Mouse (Mus musculus) hindbrain, embryonic 10.5 days (tissue): ENCODE results near the gene Sdk1. TPM values are rescaled to one million over a fixed set of nuclear protein-coding genes. Genes with fewer than 3 reads are reported as not detected.

Experiments
- DNase-seq: peaks from one replicate; pipeline ENCODE4 v3.0.0-alpha.2; 2017; ENCODE audit warnings: low spot score
- H3K27ac ChIP-seq: fragments of 300-500 bp; sonication (generic); 2 replicates; pipeline ENCODE4 v1.5.1; 2016; ENCODE audit warnings: mild to moderate bottlenecking, moderate library complexity
- H3K27me3 ChIP-seq: fragments of 300-500 bp; sonication (generic); 2 replicates; pipeline ENCODE4 v1.6.1; 2016; ENCODE audit warnings: mild to moderate bottlenecking; ENCODE audit not compliant: poor library complexity, insufficient read depth, severe bottlenecking
- H3K36me3 ChIP-seq: fragments of 300-500 bp; sonication (generic); 2 replicates; pipeline ENCODE4 v1.6.1; 2016; ENCODE audit warnings: mild to moderate bottlenecking, moderate library complexity
- H3K4me1 ChIP-seq: fragments of 300-500 bp; sonication (generic); replicated peaks from 2 replicates; pipeline ENCODE4 v1.6.1; 2016; ENCODE audit warnings: mild to moderate bottlenecking
- H3K4me3 ChIP-seq: fragments of 300-500 bp; sonication (generic); 2 replicates; pipeline ENCODE4 v1.5.1; 2016; ENCODE audit warnings: mild to moderate bottlenecking, moderate library complexity
- H3K9me3 ChIP-seq: fragments of 300-500 bp; sonication (generic); 2 replicates; pipeline ENCODE4 v1.6.1; 2016; ENCODE audit warnings: mild to moderate bottlenecking, moderate library complexity
- WGBS: fragments of 180-500 bp; shearing (Covaris S2); methylation state at CpG from one replicate; pipeline ENCODE4 v1.1.7; 2016; 5-methylcytosine and 5-hydroxymethylcytosine counted together
- polyA plus RNA-seq: library from polyadenylated mRNA; unstranded; fragments of >200 nt; fragmentation: Nextera tagmentation; extraction: Ambion mirVana; gene quantifications from 2 replicates; pipeline ENCODE4 v1.2.1, GENCODE M21; 2016

Sdk1 gene
- polyA plus RNA-seq, 1 experiment from 2014 or later: 0.99 TPM

DNA sequence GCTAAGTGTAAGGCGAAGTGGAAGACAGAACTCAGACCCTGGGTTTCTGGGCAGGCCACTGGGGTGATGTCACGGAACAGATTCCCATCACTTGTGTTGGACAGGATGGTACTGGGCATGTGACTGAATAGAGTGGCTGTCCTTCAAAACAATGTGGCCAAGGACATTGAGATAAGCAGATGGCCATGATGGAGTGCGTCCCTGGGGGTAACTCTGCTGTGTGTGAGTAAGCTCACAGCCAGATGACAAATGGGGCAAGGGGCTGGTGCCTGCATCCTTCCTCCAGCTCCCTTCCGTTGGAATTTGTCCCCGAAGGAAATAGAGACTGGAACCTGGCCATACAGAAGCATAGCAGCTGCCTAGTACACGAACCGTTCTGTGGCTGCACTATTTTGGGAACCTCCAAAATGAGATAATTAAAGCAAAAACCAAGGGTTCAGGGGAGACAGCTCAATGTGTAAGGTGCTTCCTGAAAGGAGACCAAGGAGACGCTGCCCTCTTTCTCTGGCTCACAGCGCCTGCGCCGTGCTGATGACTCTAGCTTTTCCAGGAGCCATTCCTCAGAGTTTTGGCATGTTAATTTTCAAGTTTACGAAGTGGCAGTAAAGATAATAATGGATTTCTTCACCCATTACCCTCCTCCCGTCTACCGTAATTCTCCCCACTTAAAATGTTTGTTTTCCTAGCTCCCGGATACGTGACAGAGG lies 661.4 kb downstream of the Sdk1 start:
- no peaks in the 10 kb centered on the region for H3K9me3 ChIP-seq
- H3K36me3 ChIP-seq: no peaks in the 10 kb centered on the region
- no peak overlapping the region for H3K27ac ChIP-seq
- no peaks in the 10 kb centered on the region for H3K27me3 ChIP-seq
- WGBS: 83% methylated on average over 16 of the region's 16 CpGs
- no peak for DNase-seq
- no peak overlapping the region for H3K4me3 ChIP-seq
- H3K4me1 ChIP-seq: 0 out of 2 replicates have a peak, but pooled peaks cover 3% of the 10 kb centered on the region

DNA sequence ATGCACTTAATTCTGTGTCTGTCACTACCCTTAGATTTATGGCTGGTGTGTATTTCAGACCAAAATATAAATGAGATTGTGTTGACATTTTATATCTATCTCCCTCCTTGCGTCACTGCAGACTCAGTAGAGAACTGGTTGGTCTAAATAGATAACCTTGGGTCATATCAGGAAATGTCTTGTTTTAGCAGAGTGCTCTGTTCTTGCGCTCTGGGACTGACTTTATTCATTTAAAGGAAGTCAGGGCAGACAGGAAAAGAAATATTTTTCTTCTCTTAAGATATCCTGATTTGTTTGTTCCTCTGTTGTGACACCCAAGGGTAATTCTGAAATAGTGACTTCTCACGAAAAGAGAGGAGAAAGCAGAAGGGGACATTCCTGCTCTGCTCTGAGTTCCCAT lies 669.2 kb downstream of the Sdk1 start:
- H3K4me3 ChIP-seq: no peak overlapping the region
- no peaks in the 10 kb centered on the region for H3K36me3 ChIP-seq
- DNase-seq: no peak
- no peaks in the 10 kb centered on the region for H3K4me1 ChIP-seq
- no peak overlapping the region for H3K27ac ChIP-seq
- H3K27me3 ChIP-seq: no peaks in the 10 kb centered on the region
- WGBS: 90% methylated on average over 3 of the region's 3 CpGs
- H3K9me3 ChIP-seq: no peaks in the 10 kb centered on the region

DNA sequence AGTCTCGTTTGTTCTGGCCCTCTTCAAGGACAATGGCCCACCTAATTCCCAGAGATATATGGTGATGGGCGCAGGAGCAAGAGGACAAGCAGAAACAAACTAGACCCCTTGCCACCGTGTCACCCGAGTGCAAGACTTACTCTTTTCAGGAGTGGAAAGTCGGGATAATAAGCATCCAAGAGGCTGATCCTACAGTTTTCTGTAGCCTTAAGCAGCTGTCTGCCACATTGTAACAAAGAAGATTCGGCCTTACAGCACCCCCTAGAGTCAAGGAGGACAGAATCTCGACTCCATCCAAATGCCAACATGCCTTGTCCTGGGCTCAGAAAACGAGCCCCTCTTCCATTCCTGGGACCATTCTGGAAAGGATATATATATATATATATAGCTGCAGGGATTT lies 669.6 kb downstream of the Sdk1 start:
- WGBS: 70% methylated on average over 8 of the region's 8 CpGs

DNA sequence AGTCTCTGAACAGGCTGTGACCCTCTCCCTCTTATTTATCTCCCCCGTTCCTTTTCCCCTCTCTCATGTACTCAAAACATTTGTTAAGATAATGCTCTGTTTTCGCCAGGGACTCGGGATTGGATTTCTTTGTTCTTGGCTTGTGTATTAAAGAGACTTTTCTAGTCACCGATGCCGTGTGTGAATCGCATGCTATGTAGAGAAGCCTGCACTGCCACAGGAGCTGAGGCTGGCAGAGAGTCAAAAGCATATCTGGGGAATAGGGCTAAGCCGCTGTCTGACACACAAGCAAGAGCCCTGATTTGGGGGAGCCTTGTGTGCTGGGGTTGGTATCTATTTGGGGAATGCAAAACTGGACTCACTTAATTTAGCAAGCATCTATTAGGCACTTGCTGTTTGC lies 671.6 kb downstream of the Sdk1 start:
- H3K4me1 ChIP-seq: no peaks in the 10 kb centered on the region; the same call in 1 of the 2 replicates
- H3K27me3 ChIP-seq: no peaks in the 10 kb centered on the region
- DNase-seq: no peak
- WGBS: 83% methylated on average over 7 of the region's 7 CpGs
- H3K36me3 ChIP-seq: no peaks in the 10 kb centered on the region
- H3K9me3 ChIP-seq: no peaks in the 10 kb centered on the region
- no peak overlapping the region for H3K4me3 ChIP-seq
- no peak overlapping the region for H3K27ac ChIP-seq

More for the DNA sequence above, 669.6 kb downstream of the Sdk1 start:
- H3K4me3 ChIP-seq: no peak overlapping the region
- H3K27me3 ChIP-seq: no peaks in the 10 kb centered on the region
- no peaks in the 10 kb centered on the region for H3K9me3 ChIP-seq
- DNase-seq: no peak
- no peaks in the 10 kb centered on the region for H3K4me1 ChIP-seq
- no peak overlapping the region for H3K27ac ChIP-seq
- H3K36me3 ChIP-seq: no peaks in the 10 kb centered on the region

DNA sequence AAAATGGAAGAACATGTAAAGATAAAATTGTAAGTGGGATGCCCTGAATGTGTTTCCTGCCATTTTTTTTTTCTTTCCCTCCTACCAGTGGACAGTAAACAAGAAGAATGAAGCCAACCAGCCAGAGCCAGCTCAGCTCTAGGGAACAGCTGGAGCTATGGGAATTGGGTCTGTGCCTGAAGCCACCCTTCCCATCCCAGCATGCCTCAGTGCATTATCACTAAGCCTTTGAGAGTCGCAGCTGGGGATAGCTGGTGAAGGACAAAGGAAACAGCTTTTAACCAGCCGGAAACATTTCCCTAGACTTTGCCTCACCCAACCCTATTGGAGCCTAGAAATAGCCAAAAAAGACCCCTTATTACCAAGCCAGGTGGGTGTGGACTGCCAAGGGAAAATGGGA lies 675.7 kb downstream of the Sdk1 start:
- no peaks in the 10 kb centered on the region for H3K27me3 ChIP-seq

DNA sequence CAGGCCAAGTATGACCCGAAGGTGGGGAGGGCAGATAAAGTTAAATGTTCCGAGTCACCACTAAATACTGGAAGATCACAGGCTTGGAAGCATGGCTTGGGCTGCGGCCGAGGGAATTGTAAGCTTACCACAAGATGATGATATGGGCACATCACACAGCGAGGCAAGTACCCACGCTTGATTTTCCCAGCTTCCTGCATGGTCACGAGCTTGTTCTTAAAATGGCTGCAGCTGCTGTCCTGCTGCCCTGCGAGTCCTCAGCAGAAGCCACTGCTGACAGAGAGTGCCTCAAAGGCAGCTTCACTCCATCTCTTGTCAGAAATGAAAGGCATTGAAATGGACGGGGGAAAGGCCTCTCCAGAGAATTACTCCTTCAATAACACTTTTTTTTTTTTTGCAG lies 697.7 kb downstream of the Sdk1 start:
- WGBS: 81% methylated on average over 9 of the region's 9 CpGs
- Histone ChIP-seq H3K4me3 (no peak overlapping the region), H3K9me3 (no peaks in the 10 kb centered on the region), H3K36me3 (no peaks in the 10 kb centered on the region), H3K4me1 (peaks cover 5% of the 10 kb centered on the region; the same call in 1 of the 2 replicates), H3K27ac (no peak overlapping the region), H3K27me3 (no peaks in the 10 kb centered on the region)
- no peak for DNase-seq

More for the DNA sequence above, 675.7 kb downstream of the Sdk1 start:
- 34% methylated on average over 2 of the region's 2 CpGs for WGBS
- DNase-seq: no peak
- Histone ChIP-seq H3K9me3 (no peaks in the 10 kb centered on the region), H3K27ac (no peak overlapping the region), H3K4me1 (no peaks in the 10 kb centered on the region; the same call in 1 of the 2 replicates), H3K36me3 (no peaks in the 10 kb centered on the region), H3K4me3 (no peak overlapping the region)

DNA sequence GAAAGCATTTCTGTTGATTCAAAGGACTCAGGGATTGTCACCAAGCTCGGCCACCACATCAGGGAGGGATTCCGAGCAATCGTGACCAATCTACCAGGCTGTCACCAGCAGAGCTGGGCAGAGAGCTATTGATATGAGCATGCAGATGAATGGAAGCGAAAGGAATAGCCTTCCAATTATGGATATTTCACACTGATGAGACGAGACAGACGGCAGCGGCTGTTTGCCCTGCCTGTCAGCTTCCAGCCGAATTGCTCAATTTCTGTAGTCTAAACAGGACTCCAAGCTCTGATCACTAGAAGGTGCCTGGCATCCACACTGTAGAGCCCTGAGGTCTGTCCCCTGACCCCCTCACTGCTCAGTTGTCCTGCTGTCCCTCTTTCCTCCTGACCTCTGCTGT lies 699.3 kb downstream of the Sdk1 start:
- Histone ChIP-seq H3K4me1 (peaks cover 5% of the 10 kb centered on the region; the same call in 1 of the 2 replicates), H3K4me3 (no peak overlapping the region), H3K27ac (no peak overlapping the region), H3K36me3 (no peaks in the 10 kb centered on the region), H3K9me3 (no peaks in the 10 kb centered on the region), H3K27me3 (no peaks in the 10 kb centered on the region)
- WGBS: 81% methylated on average over 8 of the region's 8 CpGs
- DNase-seq: no peak

DNA sequence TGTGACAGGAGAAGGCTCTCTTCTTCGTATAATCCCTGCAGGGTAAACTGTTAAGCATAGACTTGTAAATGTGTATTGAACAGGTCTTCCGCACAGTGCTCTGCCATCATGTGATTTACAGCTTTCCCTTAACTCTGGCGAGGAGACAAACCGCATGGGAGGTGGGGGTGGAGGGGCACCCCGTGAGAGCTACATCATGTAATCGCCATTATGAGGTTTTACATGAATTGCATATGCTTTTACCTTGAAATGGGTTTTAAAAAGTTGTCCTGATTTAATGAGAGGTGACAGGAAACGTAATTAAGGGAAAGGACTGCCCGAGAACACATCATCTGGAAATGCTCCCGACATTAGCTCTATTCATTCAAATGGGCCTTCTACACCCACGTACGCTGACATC lies 709.5 kb downstream of the Sdk1 start:
- Histone ChIP-seq H3K27me3 (no peaks in the 10 kb centered on the region), H3K4me1 (no peaks in the 10 kb centered on the region), H3K4me3 (no peak overlapping the region), H3K27ac (no peak overlapping the region), H3K36me3 (no peaks in the 10 kb centered on the region), H3K9me3 (no peaks in the 10 kb centered on the region)
- 82% methylated on average over 11 of the region's 11 CpGs for WGBS
- no peak for DNase-seq

DNA sequence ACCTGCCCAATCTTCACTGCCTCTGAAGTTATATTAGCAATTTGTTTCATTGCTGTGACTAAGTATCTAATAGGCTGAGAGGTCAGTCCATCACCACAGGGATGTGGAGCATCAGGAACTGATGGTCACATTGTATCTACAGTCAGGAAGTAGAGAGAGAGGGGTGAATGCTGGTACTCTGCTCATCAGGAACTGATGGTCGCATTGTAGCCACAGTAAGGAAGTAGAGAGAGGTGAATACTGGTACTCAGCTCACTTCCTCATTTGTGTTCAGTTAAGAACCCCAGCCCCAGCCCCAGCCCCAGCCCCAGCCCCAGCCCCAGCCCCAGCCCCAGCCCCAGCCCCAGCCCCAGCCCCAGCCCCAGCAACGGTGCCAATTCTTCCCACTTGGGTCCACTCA lies 711.0 kb downstream of the Sdk1 start:
- no peak for DNase-seq
- H3K9me3 ChIP-seq: no peaks in the 10 kb centered on the region
- 82% methylated on average over 2 of the region's 2 CpGs for WGBS
- no peaks in the 10 kb centered on the region for H3K27me3 ChIP-seq
- H3K4me3 ChIP-seq: no peak overlapping the region
- no peak overlapping the region for H3K27ac ChIP-seq
- H3K36me3 ChIP-seq: no peaks in the 10 kb centered on the region
- no peaks in the 10 kb centered on the region for H3K4me1 ChIP-seq

DNA sequence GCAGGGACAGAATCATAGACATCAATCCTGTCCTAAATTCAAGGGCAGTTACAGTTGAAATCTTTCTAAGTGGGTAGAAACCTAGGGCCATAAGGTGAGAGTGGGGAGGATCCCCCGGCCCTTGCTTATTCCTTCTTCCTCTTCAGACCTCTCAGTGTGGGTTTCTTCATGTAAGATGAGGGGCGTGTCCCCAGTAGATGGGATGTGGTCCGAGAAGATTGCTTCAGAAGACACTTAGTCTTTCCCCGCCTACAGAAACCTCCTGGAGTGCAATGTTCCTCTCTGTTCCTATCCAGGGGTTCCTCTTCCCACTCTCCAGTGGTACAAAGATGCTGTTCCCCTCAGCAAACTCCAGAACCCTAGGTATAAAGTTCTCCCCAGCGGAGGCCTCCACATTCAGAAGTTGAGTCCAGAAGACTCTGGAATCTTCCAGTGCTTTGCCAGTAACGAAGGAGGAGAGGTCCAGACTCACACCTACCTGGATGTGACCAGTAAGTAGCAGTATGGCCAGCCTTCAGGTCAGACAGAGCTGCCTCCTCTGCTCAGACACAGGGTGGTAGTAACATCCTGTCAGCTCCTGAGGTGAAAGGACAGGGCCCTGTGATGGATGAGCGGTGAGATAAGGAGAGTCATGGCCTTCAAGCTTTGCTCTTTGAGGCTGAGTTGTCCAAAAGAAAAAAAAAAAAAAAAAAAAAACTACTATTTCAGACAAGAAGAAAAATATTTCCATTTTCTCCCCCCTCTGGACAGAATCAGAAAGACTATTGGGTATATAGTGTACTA lies 711.6 kb downstream of the Sdk1 start:
- Histone ChIP-seq H3K4me3 (no peak overlapping the region), H3K4me1 (no peaks in the 10 kb centered on the region), H3K9me3 (no peaks in the 10 kb centered on the region), H3K27ac (no peak overlapping the region), H3K27me3 (no peaks in the 10 kb centered on the region), H3K36me3 (no peaks in the 10 kb centered on the region)
- 85% methylated on average over 7 of the region's 7 CpGs for WGBS
- no peak for DNase-seq

DNA sequence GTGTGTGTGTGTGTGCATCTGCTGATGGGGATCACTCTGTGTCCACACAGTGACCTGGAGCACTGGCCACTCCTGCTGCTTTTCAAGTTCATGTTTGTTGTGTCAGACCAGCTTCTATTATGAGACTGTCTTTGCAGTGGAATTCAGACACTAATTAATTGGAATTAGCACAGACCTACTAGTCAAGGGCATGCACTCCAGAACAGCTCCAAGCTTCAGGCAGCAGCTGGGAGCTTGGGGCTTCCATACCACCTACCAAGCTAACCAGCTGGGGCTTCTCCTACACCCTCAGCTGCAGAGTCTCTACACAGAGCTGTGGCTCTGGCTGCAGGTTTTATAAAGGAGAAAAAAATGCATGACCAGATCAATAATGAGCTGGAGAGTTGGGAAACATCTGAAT lies 729.8 kb downstream of the Sdk1 start:
- H3K27ac ChIP-seq: no peak overlapping the region
- H3K27me3 ChIP-seq: no peaks in the 10 kb centered on the region
- DNase-seq: no peak
- no peak overlapping the region for H3K4me3 ChIP-seq
- no peaks in the 10 kb centered on the region for H3K36me3 ChIP-seq
- H3K4me1 ChIP-seq: peaks cover 14% of the 10 kb centered on the region
- no peaks in the 10 kb centered on the region for H3K9me3 ChIP-seq

DNA sequence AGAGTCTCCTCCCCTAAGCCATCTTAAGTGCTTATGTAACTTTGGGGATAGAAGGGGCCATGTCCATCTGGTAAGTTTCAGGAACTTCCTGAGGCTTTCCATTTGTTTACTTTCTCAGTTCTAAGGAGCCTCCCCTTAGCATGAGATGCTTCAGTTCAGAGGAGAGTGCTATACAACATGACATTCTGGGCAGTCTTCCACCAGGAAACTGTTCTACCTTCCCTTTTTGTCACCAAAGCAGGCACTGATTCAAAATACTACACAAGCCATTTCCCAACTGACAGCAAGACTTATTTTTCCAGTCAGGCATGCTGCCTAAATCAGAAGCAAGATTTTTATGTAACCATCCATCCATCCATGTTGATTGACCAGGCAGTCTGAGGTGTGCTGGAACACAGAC lies 738.2 kb downstream of the Sdk1 start:
- Histone ChIP-seq H3K4me1 (no peaks in the 10 kb centered on the region), H3K27ac (no peak overlapping the region), H3K9me3 (no peaks in the 10 kb centered on the region), H3K27me3 (no peaks in the 10 kb centered on the region), H3K36me3 (no peaks in the 10 kb centered on the region), H3K4me3 (no peak overlapping the region)
- DNase-seq: no peak

DNA sequence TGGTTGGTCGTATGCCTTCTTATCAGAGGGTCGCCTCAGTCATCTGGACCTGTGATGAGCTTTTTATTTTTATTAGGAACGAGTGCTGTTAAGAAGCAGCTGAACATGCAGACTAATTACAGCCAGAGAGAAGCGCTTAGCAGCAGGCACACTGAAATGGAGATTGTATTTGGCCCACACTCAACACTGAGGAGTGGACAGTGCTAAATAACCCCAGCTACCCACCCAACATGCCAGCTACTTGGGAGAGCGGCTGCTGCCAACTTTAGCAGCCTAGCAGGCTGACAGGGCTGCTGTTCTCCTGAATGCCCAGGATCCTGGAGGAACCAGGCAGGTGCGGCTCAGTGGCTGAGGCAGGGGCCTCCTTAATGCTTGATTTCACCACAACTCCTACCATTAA lies 739.5 kb downstream of the Sdk1 start:
- Histone ChIP-seq H3K4me1 (no peaks in the 10 kb centered on the region), H3K27ac (no peak overlapping the region), H3K4me3 (no peak overlapping the region), H3K27me3 (no peaks in the 10 kb centered on the region), H3K9me3 (no peaks in the 10 kb centered on the region), H3K36me3 (no peaks in the 10 kb centered on the region)
- WGBS: 85% methylated on average over 6 of the region's 6 CpGs
- no peak for DNase-seq
